Mouse (Mus musculus) macrophage (primary cell): Measurements from ENCODE around the gene Sass6. TPM values are rescaled to one million over a fixed set of nuclear protein-coding genes. Genes with fewer than 3 reads are reported as not detected.

Experiments
- H3K27ac ChIP-seq: fragments of 350-480 bp; formaldehyde crosslinking; 2 replicates; pipeline ENCODE4 v1.9.0; 2021
- H3K36me3 ChIP-seq: fragments of 350-480 bp; formaldehyde crosslinking; 2 replicates; pipeline ENCODE4 v1.9.0; 2021; ENCODE audit errors: inconsistent target
- H3K4me3 ChIP-seq: fragments of 350-480 bp; formaldehyde crosslinking; 2 replicates; pipeline ENCODE4 v1.9.0; 2021; ENCODE audit errors: inconsistent target
- H3K79me2 ChIP-seq: fragments of 350-480 bp; formaldehyde crosslinking; 2 replicates; pipeline ENCODE4 v1.9.0; 2021; ENCODE audit errors: inconsistent target
- WGBS: methylation state at CpG from one replicate; pipeline ENCODE4 v1.1.7; 2026; ENCODE audit warnings: inconsistent platforms; ENCODE audit not compliant: missing documents; 5-methylcytosine and 5-hydroxymethylcytosine counted together
- polyA plus RNA-seq: library from polyadenylated mRNA; stranded (reverse); fragments of 250-400 nt; gene quantifications from 3 replicates; pipeline ENCODE4 v1.2.4, GENCODE M21; 2018; ENCODE audit warnings: inconsistent platforms

Gene Sass6
- polyA plus RNA-seq, 1 experiment from 2014 or later, result 6.4 TPM

- 94% methylated on average over 9 of the region's 9 CpGs for WGBS
- Histone ChIP-seq H3K79me2 (peaks cover 48% of the 10 kb centered on the region), H3K27ac (no peak overlapping the region), H3K36me3 (0 out of 2 replicates have a peak, but pooled peaks cover 6% of the 10 kb centered on the region), H3K4me3 (no peak overlapping the region)
These were observed 9.8 kb downstream of the Sass6 start for GRCm38 (mm10) chr3:116604570-116604969.

GRCm38 (mm10) chr3:116614295-116614892 lies 19.6 kb downstream of the Sass6 start, which contains the start of gene Trmt13:
Trmt13 (minus strand) TSS chr3:116614587.
- Histone ChIP-seq H3K36me3 (0 out of 2 replicates have a peak, but pooled peaks cover 4% of the 10 kb centered on the region), H3K4me3 (no peak within 1 kb of the TSS), H3K79me2 (no peaks in the 10 kb centered on the region), H3K27ac (no peak within 1 kb of the TSS)
- 83% methylated on average over 10 of the region's 10 CpGs for WGBS

GRCm38 (mm10) chr3:116615318-116616068 lies 20.7 kb downstream of the Sass6 start:
- H3K79me2 ChIP-seq, result no peaks in the 10 kb centered on the region
- 73% methylated on average over 8 of the region's 8 CpGs for WGBS
- H3K4me3 ChIP-seq, result no peak overlapping the region
- 0 out of 2 replicates have a peak, but pooled peaks cover 4% of the 10 kb centered on the region for H3K36me3 ChIP-seq
- H3K27ac ChIP-seq, result no peak overlapping the region

DNA sequence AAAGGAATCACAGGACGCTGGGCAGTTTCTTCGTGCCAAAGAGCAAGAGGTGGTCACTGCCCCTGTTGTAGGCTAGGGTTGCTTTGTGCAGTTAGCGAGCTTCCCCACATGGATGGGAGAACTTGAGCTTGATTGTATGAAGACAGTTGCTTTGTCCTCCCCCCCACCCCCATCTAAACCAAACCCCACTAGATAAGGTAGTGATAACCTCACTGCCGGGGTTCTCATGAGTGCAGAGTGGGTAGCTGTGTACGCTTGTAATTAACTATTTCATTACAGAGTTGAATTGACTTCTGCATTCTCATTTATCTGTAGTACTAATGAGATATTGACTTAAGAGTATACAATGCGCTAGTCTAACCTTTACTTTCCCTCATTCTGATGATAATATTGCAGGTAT lies 24.1 kb downstream of the Sass6 start:
- Histone ChIP-seq H3K4me3 (no peak overlapping the region), H3K27ac (no peak overlapping the region), H3K36me3 (0 out of 2 replicates have a peak, but pooled peaks cover 4% of the 10 kb centered on the region), H3K79me2 (no peaks in the 10 kb centered on the region)
- WGBS, result 92% methylated on average over 6 of the region's 6 CpGs

GRCm38 (mm10) chr3:116620636-116621370 lies 26.0 kb downstream of the Sass6 start:
- 59% methylated on average over 7 of the region's 7 CpGs for WGBS
- Histone ChIP-seq H3K79me2 (no peaks in the 10 kb centered on the region), H3K36me3 (0 out of 2 replicates have a peak, but pooled peaks cover 4% of the 10 kb centered on the region), H3K4me3 (no peak overlapping the region), H3K27ac (no peak overlapping the region)

DNA sequence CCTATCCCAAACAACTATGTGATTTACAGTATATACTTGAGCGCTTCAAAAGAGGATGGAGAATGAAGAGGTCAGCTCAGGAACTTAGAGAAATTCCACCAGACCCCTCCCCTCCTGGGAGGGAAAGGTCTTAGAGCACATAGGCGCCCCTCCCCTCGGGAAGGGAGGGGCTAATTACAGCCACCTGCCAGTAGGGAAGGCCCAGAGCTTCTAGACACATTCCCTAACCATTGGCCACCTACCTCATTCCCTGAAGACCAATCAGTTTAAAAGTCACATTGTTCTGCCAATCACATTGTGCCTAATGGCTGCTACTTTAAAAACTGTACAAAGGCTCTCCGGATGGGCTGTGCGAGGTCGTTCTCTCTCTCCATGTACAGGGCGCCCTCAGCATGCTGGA lies 27.9 kb downstream of the Sass6 start:
- 0 out of 2 replicates have a peak, but pooled peaks cover 4% of the 10 kb centered on the region for H3K36me3 ChIP-seq
- WGBS, result 95% methylated on average over 7 of the region's 7 CpGs
- H3K27ac ChIP-seq, result no peak overlapping the region
- H3K4me3 ChIP-seq, result no peak overlapping the region
- H3K79me2 ChIP-seq, result no peaks in the 10 kb centered on the region

- 92% methylated on average over 1 of the region's 1 CpGs for WGBS
- Histone ChIP-seq H3K36me3 (peaks cover 23% of the 10 kb centered on the region), H3K4me3 (no peak overlapping the region), H3K27ac (no peak overlapping the region), H3K79me2 (no peaks in the 10 kb centered on the region)
These were observed 36.7 kb downstream of the Sass6 start for GRCm38 (mm10) chr3:116631459-116631858.

DNA sequence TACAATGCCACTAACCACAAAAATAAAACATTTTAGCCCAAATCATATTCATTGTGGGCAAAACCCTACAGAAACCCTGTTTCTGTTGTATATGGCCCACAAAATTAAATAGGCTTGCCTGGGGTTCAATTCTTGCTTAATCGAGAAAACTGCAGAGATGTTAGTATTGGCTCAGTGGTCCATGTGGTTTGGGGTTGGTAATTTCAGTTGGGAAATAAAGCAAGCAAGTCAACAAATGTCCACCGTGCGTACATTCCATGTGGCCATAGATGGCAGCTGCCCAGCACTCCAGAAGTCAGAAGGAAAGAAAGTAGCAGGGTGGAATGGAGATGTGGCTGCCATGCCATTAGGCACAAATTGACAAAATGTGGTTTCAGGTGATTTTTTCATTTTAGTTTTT lies 38.2 kb downstream of the Sass6 start:
- Histone ChIP-seq H3K36me3 (peaks cover 26% of the 10 kb centered on the region), H3K27ac (no peak overlapping the region), H3K79me2 (no peaks in the 10 kb centered on the region), H3K4me3 (no peak overlapping the region)
- WGBS, result 37% methylated on average over 3 of the region's 3 CpGs

DNA sequence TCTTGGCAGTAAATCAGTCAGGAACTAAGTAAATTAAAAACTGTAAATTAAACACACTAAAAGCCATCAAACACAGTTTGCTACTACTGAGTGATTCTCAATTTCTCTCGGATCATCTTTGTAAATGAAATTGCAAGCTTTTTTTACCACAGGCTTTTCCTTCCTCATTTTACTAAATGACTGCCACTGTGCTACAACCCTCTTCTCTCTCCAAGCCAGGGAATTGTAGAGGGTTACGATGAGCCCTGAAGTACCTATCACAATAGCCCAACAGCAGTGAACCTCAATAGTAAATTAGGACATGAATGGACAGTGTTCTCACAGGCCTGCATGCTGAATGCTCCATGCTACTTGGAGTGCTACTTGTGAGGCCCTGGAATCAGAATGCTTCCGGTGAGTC lies 39.3 kb downstream of the Sass6 start:
- Histone ChIP-seq H3K27ac (peak overlapping the region; percentile 22), H3K36me3 (peaks cover 26% of the 10 kb centered on the region), H3K4me3 (no peak overlapping the region), H3K79me2 (no peaks in the 10 kb centered on the region)
- 38% methylated on average over 3 of the region's 3 CpGs for WGBS

GRCm38 (mm10) chr3:116634853-116635252 lies 40.1 kb downstream of the Sass6 start:
- WGBS, result 63% methylated on average over 8 of the region's 8 CpGs
- Histone ChIP-seq H3K36me3 (peaks cover 30% of the 10 kb centered on the region), H3K27ac (peak overlapping the region; percentile 22; the same call in 1 of the 2 replicates), H3K79me2 (no peaks in the 10 kb centered on the region), H3K4me3 (no peak overlapping the region)

GRCm38 (mm10) chr3:116635799-116636198 lies 41.0 kb downstream of the Sass6 start:
- Histone ChIP-seq H3K4me3 (no peak overlapping the region), H3K27ac (no peak overlapping the region), H3K36me3 (peaks cover 40% of the 10 kb centered on the region), H3K79me2 (no peaks in the 10 kb centered on the region)
- 87% methylated on average over 4 of the region's 5 CpGs for WGBS

DNA sequence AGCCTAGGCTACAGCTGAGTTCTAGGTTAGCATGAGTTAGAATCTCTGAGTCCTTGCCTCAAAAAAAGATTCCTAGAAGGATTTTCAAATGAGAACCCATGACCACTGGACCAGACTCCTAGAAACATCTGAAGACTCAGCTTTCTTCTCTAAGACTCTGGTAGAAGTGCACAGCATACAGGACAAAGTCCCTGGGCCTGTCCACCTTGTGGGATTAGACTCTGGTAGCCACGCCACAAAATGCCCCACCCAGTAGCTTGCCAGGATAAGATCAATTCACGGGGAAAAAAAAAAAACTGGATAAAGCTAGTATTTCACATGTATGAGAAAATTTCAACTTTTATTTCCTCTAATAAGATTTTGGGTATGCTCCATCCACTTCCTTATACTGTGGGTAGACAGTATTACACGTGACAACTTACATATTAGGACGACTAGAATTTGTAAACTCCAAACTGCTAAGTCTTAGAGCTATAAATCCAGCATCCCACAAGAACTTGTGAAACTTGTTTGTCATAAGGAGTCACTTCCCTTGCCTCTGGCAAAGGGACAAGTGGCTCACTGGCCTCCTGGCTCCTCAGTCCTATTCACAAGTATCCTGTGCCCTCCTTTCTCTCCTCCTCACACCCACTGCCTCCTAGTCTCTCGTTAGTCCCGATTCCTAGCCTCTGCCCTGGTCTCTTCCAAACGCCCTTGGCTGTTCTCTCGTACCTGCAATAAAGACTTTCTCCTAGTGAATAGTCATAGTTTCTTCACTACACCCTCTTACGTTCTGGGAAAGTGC lies 43.1 kb downstream of the Sass6 start:
- WGBS, result 71% methylated on average over 9 of the region's 9 CpGs
- Histone ChIP-seq H3K27ac (no peak overlapping the region; the same call in 1 of the 2 replicates), H3K4me3 (no peak overlapping the region), H3K36me3 (peaks cover 39% of the 10 kb centered on the region), H3K79me2 (no peaks in the 10 kb centered on the region)

DNA sequence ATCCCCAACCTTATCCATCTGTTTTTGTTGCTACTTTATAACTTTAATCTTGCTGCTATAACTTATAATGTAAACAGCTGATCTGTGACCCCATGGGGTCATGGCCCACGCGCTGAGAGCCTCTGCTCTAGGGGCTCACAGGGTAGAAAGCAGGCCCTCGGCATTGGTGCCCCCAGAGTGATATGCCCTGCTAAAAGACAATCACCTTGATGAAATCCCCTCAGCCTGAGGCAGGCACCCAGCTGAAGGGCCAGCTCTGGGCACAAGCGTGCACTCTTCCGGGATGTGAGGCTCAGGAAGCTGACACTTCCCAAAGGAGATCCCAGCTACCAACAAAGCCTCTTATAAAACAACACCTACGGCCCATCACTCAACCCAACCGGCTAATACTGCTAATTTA lies 43.8 kb downstream of the Sass6 start:
- WGBS, result 94% methylated on average over 7 of the region's 7 CpGs
- Histone ChIP-seq H3K36me3 (peaks cover 46% of the 10 kb centered on the region), H3K79me2 (no peaks in the 10 kb centered on the region), H3K4me3 (no peak overlapping the region), H3K27ac (no peak overlapping the region; the same call in 1 of the 2 replicates)

- Histone ChIP-seq H3K27ac (no peak overlapping the region), H3K79me2 (no peaks in the 10 kb centered on the region), H3K4me3 (no peak overlapping the region), H3K36me3 (peaks cover 58% of the 10 kb centered on the region)
- WGBS, result 75% methylated on average over 1 of the region's 1 CpGs
These were observed 45.2 kb downstream of the Sass6 start for GRCm38 (mm10) chr3:116640024-116640423.
